Mouse (Mus musculus): ENCODE measurements around the gene Btrc.

- no peak for TF ChIP-seq CTCF (IDR thresholded peaks at IDR 0.05; ENCODE audit: low read depth, low read length)
- TF ChIP-seq GATA1 (IDR thresholded peaks at IDR 0.05; ENCODE audit: borderline replicate concordance, low read length), result no peak
- TF ChIP-seq GATA2 (IDR thresholded peaks at IDR 0.05; ENCODE audit: borderline replicate concordance, low read depth, low read length), result no peak
- TF ChIP-seq POLR2AphosphoS5 (IDR thresholded peaks at IDR 0.05; ENCODE audit: insufficient replicate concordance, low read depth, low read length), result no peak
- no peak for TF ChIP-seq TAL1 (conservative IDR thresholded peaks at IDR 0.05; ENCODE audit: low read depth, low read length)
Observed at GRCm38 (mm10) chr19:45343941-45344340, 19.6 kb upstream of the Btrc start.

All from G1E (cell line).